Mouse (Mus musculus) heart, embryonic 15.5 days (tissue): ENCODE results near the gene Rapgef4. TPM values are rescaled to one million over a fixed set of nuclear protein-coding genes. Genes with fewer than 3 reads are reported as not detected.

ENCODE experiments used
- ATAC-seq: fragments of 200-750 bp; cut with Nextera tagmentation; replicated peaks from 2 replicates; pipeline ENCODE4 v1.8.0; 2017; ENCODE audit warnings: low read depth, moderate TSS enrichment; ENCODE audit not compliant: insufficient number of reproducible peaks, insufficient read depth, low FRiP score
- H3K27ac ChIP-seq: fragments of 300-500 bp; sonication (generic); 2 replicates; pipeline ENCODE4 v1.5.1; 2015; ENCODE audit warnings: mild to moderate bottlenecking, inconsistent platforms
- H3K27me3 ChIP-seq: fragments of 300-500 bp; sonication (generic); 2 replicates; pipeline ENCODE4 v1.6.1; 2015; ENCODE audit warnings: inconsistent platforms
- H3K36me3 ChIP-seq: fragments of 300-500 bp; sonication (generic); 2 replicates; pipeline ENCODE4 v1.6.1; 2015; ENCODE audit warnings: mild to moderate bottlenecking, inconsistent platforms
- H3K4me1 ChIP-seq: fragments of 300-500 bp; sonication (generic); replicated peaks from 2 replicates; pipeline ENCODE4 v1.6.1; 2015; ENCODE audit warnings: inconsistent platforms
- H3K4me2 ChIP-seq: fragments of 300-500 bp; sonication (generic); 2 replicates; pipeline ENCODE4 v1.6.1; 2015; ENCODE audit warnings: inconsistent platforms, mild to moderate bottlenecking, moderate library complexity
- H3K4me3 ChIP-seq: fragments of 300-500 bp; sonication (generic); 2 replicates; pipeline ENCODE4 v1.5.1; 2015; ENCODE audit warnings: mild to moderate bottlenecking, inconsistent platforms
- H3K9ac ChIP-seq: fragments of 300-500 bp; sonication (generic); 2 replicates; pipeline ENCODE4 v1.6.1; 2015; ENCODE audit warnings: mild to moderate bottlenecking, inconsistent platforms
- H3K9me3 ChIP-seq: fragments of 300-500 bp; sonication (generic); replicated peaks from 2 replicates; pipeline ENCODE4 v1.6.1; 2016; ENCODE audit warnings: inconsistent platforms
- WGBS: fragments of 180-500 bp; shearing (Covaris S2); methylation state at CpG from one replicate; pipeline ENCODE4 v1.1.7; 2015; ENCODE audit warnings: mixed read lengths; 5-methylcytosine and 5-hydroxymethylcytosine counted together
- polyA plus RNA-seq: library from polyadenylated mRNA; unstranded; fragments of >200 nt; fragmentation: Nextera tagmentation; extraction: Ambion mirVana; gene quantifications from 2 replicates; pipeline ENCODE4 v1.2.1, GENCODE M21; 2015

Gene Rapgef4
- polyA plus RNA-seq, 1 experiment from 2014 or later, result 3.7 TPM

- Histone ChIP-seq H3K4me2 (0 out of 2 replicates have a peak overlapping the region, but pooled peaks have one; percentile 10), H3K9ac (no peak overlapping the region)
- WGBS, result 35% methylated on average over 12 of the region's 12 CpGs
Observed at GRCm38 (mm10) chr2:72107525-72108180, 126.6 kb downstream of the Rapgef4 start.

GRCm38 (mm10) chr2:72108448-72109312 lies 127.6 kb downstream of the Rapgef4 start:
- no peak for ATAC-seq
- no peak overlapping the region for H3K27ac ChIP-seq
- no peaks in the 10 kb centered on the region for H3K36me3 ChIP-seq
- WGBS, result 75% methylated on average over 4 of the region's 4 CpGs
- H3K4me3 ChIP-seq, result no peak overlapping the region
- no peak overlapping the region for H3K9ac ChIP-seq
- no peaks in the 10 kb centered on the region for H3K9me3 ChIP-seq
- H3K27me3 ChIP-seq, result no peaks in the 10 kb centered on the region
- H3K4me1 ChIP-seq, result peaks cover 22% of the 10 kb centered on the region
- H3K4me2 ChIP-seq, result no peak overlapping the region

More at GRCm38 (mm10) chr2:72107525-72108180, 126.6 kb downstream of the Rapgef4 start:
- Histone ChIP-seq H3K27ac (peak overlapping the region; percentile 58), H3K4me3 (no peak overlapping the region), H3K36me3 (no peaks in the 10 kb centered on the region), H3K4me1 (peaks cover 28% of the 10 kb centered on the region), H3K27me3 (no peaks in the 10 kb centered on the region), H3K9me3 (no peaks in the 10 kb centered on the region)
- no peak for ATAC-seq

GRCm38 (mm10) chr2:72110404-72110803 lies 129.4 kb downstream of the Rapgef4 start:
- Histone ChIP-seq H3K4me3 (no peak overlapping the region), H3K4me2 (no peak overlapping the region), H3K36me3 (no peaks in the 10 kb centered on the region), H3K27ac (no peak overlapping the region), H3K9ac (no peak overlapping the region), H3K9me3 (no peaks in the 10 kb centered on the region), H3K4me1 (peaks cover 22% of the 10 kb centered on the region), H3K27me3 (no peaks in the 10 kb centered on the region)
- WGBS, result 73% methylated on average over 5 of the region's 5 CpGs
- ATAC-seq, result no peak

GRCm38 (mm10) chr2:72113716-72114115 lies 132.7 kb downstream of the Rapgef4 start:
- H3K9me3 ChIP-seq, result no peaks in the 10 kb centered on the region
- no peaks in the 10 kb centered on the region for H3K36me3 ChIP-seq
- no peak overlapping the region for H3K4me3 ChIP-seq
- no peak overlapping the region for H3K9ac ChIP-seq
- H3K27ac ChIP-seq, result peak overlapping the region; percentile 50
- H3K4me1 ChIP-seq, result peaks cover 25% of the 10 kb centered on the region
- no peak for ATAC-seq
- H3K27me3 ChIP-seq, result no peaks in the 10 kb centered on the region
- H3K4me2 ChIP-seq, result no peak overlapping the region
- 64% methylated on average over 5 of the region's 5 CpGs for WGBS

GRCm38 (mm10) chr2:72114148-72114559 lies 133.1 kb downstream of the Rapgef4 start:
- Histone ChIP-seq H3K27ac (peak overlapping the region; percentile 50), H3K9me3 (no peaks in the 10 kb centered on the region), H3K9ac (no peak overlapping the region), H3K4me2 (no peak overlapping the region), H3K4me3 (no peak overlapping the region), H3K36me3 (no peaks in the 10 kb centered on the region), H3K27me3 (no peaks in the 10 kb centered on the region), H3K4me1 (peaks cover 25% of the 10 kb centered on the region)
- 55% methylated on average over 4 of the region's 4 CpGs for WGBS
- no peak for ATAC-seq

GRCm38 (mm10) chr2:72116103-72116502 lies 135.1 kb downstream of the Rapgef4 start:
- 47% methylated on average over 7 of the region's 7 CpGs for WGBS
- H3K4me3 ChIP-seq, result no peak overlapping the region
- no peak for ATAC-seq
- no peak overlapping the region for H3K9ac ChIP-seq
- H3K27me3 ChIP-seq, result no peaks in the 10 kb centered on the region
- H3K27ac ChIP-seq, result no peak overlapping the region; the same call in 1 of the 2 replicates
- H3K4me1 ChIP-seq, result peaks cover 25% of the 10 kb centered on the region
- no peaks in the 10 kb centered on the region for H3K9me3 ChIP-seq
- H3K4me2 ChIP-seq, result no peak overlapping the region
- H3K36me3 ChIP-seq, result no peaks in the 10 kb centered on the region

- H3K4me1 ChIP-seq, result peaks cover 25% of the 10 kb centered on the region
- H3K27me3 ChIP-seq, result no peaks in the 10 kb centered on the region
- H3K4me2 ChIP-seq, result no peak overlapping the region
- H3K27ac ChIP-seq, result no peak overlapping the region; the same call in 1 of the 2 replicates
- 64% methylated on average over 5 of the region's 5 CpGs for WGBS
- no peak overlapping the region for H3K4me3 ChIP-seq
- ATAC-seq, result no peak
- H3K9me3 ChIP-seq, result no peaks in the 10 kb centered on the region
- H3K9ac ChIP-seq, result no peak overlapping the region
- no peaks in the 10 kb centered on the region for H3K36me3 ChIP-seq
Observed at GRCm38 (mm10) chr2:72116698-72117097, 135.7 kb downstream of the Rapgef4 start.

- no peak for ATAC-seq
- no peaks in the 10 kb centered on the region for H3K9me3 ChIP-seq
- 34% methylated on average over 15 of the region's 15 CpGs for WGBS
- no peak overlapping the region for H3K4me3 ChIP-seq
- no peaks in the 10 kb centered on the region for H3K27me3 ChIP-seq
- no peak overlapping the region for H3K9ac ChIP-seq
- peak overlapping the region; percentile 31; the same call in 1 of the 2 replicates for H3K27ac ChIP-seq
- peaks cover 25% of the 10 kb centered on the region for H3K4me1 ChIP-seq
- H3K36me3 ChIP-seq, result no peaks in the 10 kb centered on the region
- H3K4me2 ChIP-seq, result no peak overlapping the region
Observed at GRCm38 (mm10) chr2:72117138-72118011, 136.3 kb downstream of the Rapgef4 start.

GRCm38 (mm10) chr2:72120211-72120610 lies 139.2 kb downstream of the Rapgef4 start:
- no peak overlapping the region for H3K4me3 ChIP-seq
- peaks cover 19% of the 10 kb centered on the region; the same call in 1 of the 2 replicates for H3K4me1 ChIP-seq
- H3K9ac ChIP-seq, result no peak overlapping the region
- no peaks in the 10 kb centered on the region for H3K36me3 ChIP-seq
- no peaks in the 10 kb centered on the region for H3K27me3 ChIP-seq
- H3K4me2 ChIP-seq, result no peak overlapping the region
- H3K9me3 ChIP-seq, result no peaks in the 10 kb centered on the region
- WGBS, result 81% methylated on average over 6 of the region's 6 CpGs
- ATAC-seq, result no peak
- no peak overlapping the region for H3K27ac ChIP-seq

- ATAC-seq, result no peak
- Histone ChIP-seq H3K36me3 (no peaks in the 10 kb centered on the region), H3K4me1 (peaks cover 4% of the 10 kb centered on the region; the same call in 1 of the 2 replicates), H3K9me3 (no peaks in the 10 kb centered on the region), H3K9ac (no peak overlapping the region), H3K4me2 (no peak overlapping the region), H3K27ac (no peak overlapping the region), H3K4me3 (no peak overlapping the region), H3K27me3 (no peaks in the 10 kb centered on the region)
- 92% methylated on average over 14 of the region's 14 CpGs for WGBS
Observed at GRCm38 (mm10) chr2:72122410-72123223, 141.6 kb downstream of the Rapgef4 start.
